Mouse (Mus musculus): ENCODE data around the gene Fam136a.

DNA sequence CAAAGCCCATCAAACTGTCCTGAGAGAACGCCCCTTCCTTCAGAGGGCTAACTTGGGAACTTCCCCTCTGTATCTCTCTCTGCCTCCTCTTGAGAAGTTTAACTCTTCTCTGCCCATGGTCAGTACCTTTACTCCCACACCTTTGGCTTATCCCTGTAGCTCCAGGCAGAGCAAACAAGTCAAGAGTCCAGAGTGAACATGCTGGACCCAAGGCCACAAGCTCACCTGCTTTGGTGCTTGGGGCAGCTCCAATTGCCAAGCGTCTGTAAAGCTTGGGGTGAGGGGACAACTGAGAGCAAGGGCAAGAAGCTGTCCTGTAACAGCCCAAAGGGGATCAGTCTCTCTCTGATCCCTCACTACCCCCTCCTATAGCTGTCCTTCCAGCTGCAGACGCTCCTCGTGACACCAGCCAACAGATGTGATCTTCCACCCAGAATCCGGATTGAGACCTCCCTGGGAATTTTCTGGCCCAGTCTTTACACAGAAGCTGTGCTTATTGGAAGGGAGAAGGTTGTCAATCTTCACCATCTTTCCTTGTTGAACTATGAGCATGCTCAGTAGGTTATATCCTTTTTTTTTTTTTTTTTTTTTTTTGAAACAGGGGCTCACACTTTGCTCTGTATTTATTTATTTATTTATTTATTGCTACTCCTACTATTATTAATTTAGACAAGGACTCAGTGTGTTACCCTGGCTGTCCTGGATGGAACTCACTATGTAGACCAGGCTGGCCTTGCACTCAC lies 20.1 kb downstream of the Fam136a start:
- TF ChIP-seq POLR2A (IDR thresholded peaks at IDR 0.05; ENCODE audit: extremely low read depth, insufficient read depth, low read length) (no peak), CTCF (IDR thresholded peaks at IDR 0.05; ENCODE audit: low read depth, low read length) (no peak)
